Mouse (Mus musculus): ENCODE results near the gene Cnn3. TPM values are rescaled to one million over a fixed set of nuclear protein-coding genes. Genes with fewer than 3 reads are reported as not detected.

Gene Cnn3
- polyA plus RNA-seq, 1 experiment, result 481 TPM

DNA sequence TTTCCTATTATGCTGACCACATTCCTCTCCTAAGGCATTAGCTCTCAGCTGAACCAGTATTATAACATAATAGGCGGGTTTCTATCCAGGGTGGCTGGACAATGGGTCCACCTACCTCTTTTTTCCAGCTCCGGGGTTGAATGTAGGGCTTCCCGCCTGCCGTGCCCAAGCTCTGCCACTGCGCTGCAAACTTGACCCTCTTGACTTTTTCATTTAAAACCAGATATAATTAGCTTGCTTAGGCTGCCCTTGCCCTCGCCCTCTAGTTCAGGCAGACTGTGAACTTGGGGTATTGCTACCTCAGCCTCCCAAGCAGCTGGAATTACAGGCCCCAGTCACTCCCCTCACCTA is 8.1 kb upstream of the Cnn3 start:
- DNase-seq (ENCODE audit: low spot score), result no peak

DNA sequence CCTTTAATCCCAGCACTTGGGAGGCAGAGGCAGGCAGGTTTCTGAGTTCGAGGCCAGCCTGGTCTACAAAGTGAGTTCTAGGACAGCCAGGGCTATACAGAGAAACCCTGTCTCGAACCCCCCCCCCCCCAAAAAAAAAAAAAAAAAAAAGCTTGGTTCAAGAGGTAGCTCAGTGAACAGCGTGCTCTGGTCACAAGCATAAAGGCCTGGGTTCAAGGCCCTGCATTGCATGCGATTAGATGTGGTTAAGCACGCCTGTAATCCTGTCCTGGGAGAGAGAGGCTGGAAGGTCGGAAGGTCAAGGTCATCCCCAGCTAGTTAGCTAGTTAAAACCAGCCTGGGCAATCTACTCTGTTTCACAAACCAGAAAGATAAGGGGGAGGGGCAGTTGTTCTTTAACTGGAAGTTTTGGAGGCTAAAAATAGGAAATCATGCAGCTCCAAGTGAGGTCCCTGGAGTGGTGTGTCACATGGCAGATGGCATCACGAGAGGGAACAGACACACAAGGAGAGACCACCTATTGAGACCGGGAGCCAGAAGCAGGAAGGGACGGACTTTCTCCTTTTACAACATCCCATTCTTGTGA is 7.4 kb upstream of the Cnn3 start:
- no peak for DNase-seq (ENCODE audit: low spot score)

DNA sequence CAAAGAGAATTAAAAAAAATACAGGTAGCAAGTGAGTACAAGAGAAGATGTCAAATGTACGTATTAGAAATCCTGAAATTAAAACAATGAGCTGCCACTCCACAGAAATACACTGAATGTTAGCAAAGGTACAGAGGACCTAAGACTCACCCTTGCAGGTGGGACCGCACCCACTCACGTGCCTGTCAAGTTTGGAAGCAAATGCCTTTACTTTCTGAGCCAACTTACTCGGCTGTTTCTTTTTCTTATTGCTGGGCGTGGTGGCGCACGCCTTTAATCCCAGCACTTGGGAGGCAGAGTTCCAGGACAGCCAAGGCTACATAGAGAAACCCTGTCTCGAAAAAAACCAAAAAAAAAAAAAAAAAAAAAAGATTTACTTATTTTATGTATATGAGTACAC is 3.9 kb upstream of the Cnn3 start:
- no peak for DNase-seq (ENCODE audit: low spot score)

DNA sequence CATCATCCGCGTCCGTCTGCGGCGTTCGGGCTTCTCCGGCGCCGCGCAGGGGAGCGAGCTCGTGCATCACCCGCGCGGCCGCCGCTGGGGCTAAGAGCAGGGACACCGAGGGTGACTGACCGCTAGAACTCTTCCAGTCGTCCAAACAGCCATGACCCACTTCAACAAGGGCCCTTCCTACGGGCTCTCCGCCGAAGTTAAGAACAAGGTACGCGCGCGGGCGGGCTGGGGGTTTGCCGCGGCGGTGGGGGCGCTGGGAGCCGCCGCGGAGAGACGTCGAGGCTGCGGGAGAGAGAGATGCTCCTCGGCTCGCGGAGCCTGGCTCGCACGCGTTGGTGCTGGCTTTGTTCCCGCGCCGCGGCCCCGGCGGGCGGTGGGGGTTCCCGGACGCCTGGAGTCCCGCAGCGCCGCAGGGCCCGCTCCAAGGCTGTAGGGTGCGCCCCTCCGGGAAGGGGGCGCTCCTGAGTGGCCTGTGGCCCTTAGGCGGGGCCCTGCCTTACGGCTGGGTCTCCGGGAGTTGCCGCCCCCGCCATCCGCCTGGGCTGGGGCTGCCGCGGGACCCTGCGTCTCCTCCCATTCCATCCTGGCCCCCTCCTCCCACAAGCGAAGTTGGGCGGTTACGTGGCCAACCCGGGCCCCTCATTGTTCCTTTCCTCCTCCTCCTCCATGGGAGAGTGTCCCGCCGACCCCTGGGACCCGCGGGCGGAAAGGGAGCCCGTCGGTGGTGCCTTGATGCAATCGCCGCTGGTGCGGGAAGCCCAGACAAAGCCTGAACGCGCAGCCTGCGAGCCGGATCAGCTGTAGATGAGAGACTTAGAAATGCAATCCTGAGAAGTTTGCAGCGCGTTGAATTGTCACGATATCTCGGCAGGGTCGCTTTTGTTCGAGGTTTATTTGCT is 573 bp downstream of the Cnn3 start:
- peak; percentile 77 for DNase-seq (ENCODE audit: low spot score)

DNA sequence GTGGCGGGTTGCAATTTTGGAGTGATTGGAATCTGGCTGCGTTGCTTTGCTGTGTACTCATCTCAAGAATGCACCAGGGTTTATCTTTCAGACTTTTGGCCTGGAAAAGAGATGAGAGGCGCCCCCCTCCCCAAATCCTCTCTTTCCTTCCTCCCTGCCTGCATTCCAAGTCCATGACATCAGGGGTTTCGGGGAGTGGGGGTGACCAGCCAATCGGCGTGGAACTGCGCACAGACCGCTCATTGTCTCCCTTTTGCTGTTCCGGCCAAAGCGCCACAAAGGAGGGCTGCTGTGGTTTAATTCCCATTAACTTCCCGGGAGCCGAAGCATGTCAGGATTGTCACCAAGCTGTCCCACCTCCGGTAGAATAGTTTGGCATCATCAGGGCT is 1.2 kb downstream of the Cnn3 start:
- DNase-seq (ENCODE audit: low spot score), result peak; percentile 52

DNA sequence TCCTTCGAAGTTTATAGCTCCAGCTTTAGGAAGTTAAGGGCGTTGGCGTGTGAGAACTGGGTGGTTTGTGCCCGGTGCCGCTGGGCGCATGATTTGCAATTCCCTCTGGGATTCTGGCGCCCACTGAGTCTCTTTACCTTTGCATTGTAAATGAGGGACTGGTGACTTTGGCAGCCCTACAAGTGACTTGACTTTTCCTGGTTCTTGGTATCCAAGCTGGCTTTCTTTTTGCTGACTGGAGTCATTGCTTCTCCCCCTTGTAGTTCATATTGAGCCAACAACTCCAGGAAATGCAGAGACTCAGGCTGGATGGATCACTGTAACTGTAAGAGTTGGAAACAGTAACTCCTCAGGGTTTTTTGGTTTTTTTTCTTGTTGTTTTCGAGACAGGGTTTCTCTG is 1.9 kb downstream of the Cnn3 start:
- DNase-seq (ENCODE audit: low spot score), result no peak

DNA sequence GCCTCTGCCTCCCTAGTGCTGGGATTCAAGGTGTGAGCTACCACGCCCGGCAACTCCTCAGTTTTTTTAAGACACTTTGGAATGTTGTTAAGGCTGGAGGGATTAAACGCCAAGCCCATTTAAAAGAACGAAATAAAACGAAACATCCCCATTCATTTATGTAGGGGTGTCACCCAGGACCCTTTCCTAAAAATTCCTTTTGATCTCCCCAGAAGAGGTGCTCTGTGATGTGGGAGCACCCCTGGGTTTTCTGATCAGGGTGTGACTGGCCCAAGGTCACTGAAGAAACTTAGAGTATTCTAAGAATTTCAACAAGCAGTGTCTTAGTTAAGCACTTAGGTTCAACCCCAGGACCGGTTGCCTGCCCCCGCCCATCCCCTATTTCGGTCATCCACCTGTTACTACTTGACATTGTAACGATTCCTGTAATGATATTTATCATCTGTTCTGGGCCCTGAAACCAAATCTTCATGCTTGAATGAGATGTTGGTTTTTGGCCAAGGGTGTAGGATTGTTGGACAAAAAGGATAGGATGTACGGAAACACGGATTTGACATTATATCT is 2.5 kb downstream of the Cnn3 start:
- DNase-seq (ENCODE audit: low spot score), result no peak

DNA sequence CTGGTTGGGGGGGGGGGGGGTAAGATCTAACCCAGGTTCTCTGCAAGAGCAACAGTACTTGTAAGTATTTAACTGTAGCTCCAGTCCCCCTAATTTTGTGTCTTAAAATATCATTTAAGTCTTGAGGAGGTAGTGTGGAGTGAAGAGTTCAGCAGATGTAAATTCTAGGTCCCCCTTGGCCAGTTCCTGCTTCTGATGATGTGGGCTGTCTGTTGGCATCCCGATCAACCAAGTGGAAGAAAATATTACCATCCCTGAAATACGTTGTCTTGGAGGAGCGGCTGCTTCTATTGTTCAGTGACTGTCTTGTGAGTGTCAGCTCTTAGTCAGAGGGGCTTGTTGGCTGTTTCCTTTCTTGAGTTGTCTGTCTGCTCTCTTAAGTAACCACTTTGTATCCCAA is 3.2 kb downstream of the Cnn3 start:
- no peak for DNase-seq (ENCODE audit: low spot score)

DNA sequence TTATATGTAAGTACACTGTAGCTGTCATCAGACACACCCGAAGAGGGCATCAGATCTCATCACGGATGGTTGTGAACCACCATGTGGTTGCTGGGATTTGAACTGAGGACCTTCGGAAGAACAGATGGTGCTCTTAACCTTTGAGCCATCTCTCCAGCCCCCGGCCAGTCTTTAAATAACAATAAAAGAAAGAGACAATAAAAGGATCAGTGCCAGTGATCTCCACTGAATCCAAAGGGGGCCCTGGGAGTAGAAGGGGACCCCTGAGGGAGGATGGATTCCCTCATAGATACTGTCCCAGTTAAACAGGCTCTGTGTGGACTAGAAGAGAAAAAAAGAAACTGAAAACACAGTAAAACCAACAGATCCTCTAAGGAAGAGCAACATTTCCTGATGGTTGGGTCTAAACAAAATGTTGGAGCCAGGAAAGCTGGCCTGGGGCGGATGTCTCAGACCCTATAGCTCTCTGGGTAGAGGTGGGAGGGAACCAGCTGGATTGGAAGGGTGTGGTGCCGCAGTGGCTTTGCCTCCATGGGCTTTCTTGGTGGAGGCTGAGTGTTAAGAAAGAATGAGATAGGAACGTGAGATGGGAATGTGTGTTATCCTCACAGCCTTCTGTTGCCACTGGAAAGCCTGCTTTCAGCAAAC is 4.1 kb downstream of the Cnn3 start:
- DNase-seq (ENCODE audit: low spot score), result no peak

DNA sequence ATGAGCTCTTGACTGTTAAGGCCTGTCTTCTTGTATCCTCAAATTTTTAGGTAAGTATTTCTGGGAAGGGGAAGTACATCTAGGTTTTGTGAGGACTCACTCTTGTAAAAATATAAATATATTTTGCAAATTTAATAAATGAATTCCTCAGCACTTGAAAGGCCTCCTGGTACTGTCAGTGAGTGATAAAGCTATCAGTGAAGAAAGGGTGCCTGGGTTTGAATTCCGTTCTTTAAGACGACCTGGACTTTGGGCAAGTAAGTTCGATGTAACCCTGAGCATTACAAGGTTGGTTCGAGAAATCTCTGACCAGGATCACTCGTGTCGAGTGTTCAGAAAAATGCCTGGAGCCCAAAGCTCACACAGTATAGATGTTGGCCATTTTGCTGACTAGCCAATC is 7.1 kb downstream of the Cnn3 start:
- DNase-seq (ENCODE audit: low spot score), result no peak

DNA sequence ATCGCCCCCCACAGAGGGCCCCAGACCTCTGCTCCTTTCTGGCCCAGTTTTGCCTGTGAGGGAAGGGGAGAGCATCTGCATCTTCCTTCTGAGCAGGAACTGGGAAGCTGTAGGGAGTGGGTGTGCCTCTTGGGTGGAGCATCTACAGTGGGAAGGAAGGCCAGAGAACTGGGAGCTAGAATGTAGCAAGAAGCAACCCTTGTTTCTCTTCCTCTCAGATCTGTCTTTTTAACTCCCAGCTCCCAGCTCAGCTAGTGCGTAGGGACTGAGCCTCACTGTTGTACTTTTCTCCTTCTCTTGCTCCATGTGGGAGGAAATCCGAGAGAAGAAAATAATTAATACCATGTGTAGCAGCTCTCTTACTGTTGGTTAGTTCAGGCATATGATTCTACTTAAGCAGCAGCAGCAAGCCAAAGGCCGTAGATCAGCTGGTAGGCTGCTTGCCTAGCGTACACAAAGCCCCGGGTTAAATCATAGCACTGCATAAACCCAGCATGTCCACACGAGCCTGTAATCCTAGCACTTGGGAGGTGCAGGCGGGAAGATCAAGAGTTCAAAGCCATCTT is 7.8 kb downstream of the Cnn3 start:
- no peak for DNase-seq (ENCODE audit: low spot score)

DNA sequence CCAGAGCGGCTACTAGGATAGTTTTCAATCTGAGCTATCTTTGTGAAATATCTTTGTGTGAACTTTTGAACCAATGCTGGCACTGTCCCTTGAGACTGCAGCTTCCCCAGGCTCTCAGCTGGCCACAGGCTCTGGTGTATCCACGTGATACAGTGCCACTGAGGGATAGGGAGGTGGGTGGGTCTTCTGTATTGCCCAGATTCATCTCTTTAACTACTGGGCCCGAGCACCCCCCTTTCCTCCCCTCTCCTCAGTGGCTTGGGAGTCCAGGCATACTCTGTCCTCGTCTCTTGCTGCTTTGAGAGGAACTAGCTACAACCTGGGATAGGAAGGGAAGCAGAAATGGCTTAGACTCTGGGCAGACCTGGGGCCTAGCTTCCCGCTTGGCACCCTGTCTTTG is 9.0 kb downstream of the Cnn3 start:
- no peak for DNase-seq (ENCODE audit: low spot score)

DNA sequence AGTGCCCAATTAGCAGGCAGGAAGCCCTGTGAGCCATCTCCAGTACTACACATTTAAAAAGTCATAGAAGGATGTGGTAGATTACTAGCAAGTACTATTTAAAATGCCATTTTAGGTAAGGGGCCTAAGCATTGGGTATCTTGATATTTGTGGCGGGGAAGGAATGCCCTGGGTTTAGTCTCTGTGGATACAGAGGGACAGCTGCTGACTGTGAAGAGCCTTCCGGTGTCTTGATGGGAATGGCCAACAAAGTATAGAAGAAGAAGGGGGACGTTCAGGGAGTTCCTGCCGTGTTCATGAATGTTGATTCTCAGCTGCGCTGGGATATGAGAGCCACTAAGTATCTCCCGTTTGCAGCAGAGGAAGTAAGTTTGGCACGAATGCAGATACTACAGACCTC is 10.8 kb downstream of the Cnn3 start:
- no peak for DNase-seq (ENCODE audit: low spot score)

DNA sequence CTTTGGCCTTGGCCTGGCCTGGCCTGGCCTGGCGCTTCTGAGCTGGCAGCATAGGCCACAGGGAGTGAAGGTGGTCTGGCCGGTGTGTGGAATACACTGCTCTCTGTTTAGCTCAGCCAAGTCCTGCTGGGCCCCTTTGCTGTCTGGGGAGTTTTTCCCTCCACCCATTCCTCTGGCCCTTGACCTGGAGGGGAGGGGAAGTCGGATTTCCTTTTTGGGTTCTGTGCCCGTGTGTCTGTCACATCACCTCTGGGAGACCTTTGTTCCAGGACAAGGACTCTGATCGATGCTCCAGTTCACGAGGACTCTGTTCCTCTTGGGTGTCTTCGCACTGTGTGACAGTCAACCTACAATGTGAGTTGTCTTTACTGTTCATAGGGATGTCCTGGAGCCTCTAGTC is 11.7 kb downstream of the Cnn3 start:
- no peak for DNase-seq (ENCODE audit: low spot score)

DNA sequence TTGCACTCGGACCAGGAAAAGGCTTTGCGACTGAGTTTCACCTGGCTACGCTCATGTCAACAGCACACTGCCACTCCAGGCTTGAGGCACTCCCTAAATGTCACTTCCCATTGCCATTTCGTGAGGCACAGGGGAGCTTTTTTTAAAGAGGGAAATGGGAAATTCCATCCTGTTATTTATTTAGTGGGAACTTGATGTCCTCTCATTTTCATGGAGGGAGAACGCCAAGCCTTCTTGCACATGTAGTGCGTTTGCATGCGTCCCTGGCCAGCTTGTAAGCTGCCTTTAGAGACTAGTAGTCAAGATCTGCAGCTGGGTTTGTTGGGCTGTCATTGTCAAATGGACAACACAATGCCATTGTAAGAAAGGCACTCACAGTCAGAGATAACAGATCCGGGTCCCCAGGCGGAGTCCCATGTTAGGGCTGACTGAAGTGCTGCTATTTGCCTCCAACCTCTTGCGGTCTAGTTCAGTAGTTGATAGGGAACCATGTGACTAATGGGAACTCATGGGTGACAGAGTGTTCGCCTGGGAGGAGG is 13.4 kb downstream of the Cnn3 start:
- DNase-seq (ENCODE audit: low spot score), result no peak

DNA sequence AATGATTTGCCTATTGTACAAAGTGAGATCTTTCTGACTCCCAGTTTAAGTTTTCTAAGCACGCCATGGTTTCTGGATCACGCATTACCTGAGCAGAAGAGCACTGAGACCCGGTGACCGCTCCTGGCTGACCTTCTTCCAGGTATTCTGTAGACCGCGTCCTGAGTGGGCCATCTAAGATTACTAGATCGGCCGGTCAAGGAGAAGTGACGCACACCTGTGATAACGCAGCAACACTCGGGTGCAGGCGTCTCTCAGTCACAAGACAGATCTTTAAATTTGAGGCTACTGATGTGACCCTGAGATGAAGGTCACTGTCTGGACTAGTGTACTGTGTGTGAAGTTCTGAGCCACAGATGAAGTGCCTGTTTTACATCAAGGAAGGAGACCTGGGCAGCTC is 15.2 kb downstream of the Cnn3 start:
- DNase-seq (ENCODE audit: low spot score), result no peak

DNA sequence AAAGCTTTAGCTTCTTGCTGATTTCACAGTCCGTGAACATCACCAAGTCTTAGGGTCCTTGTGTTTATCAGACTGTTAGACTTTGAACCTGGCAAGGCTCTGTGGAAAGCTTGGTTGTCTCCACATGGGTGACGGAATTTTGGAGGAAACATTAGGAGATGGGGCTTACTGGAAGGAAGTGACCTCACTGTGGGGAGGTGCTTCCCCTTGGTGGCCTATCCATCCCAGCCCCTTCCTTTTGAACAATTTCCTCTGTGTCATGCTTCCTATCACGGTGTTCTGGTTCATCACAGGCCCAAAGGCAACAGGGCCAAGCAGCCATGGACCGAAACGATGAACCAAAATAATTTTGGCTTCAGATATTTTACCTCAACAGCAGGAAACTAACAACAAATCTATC is 16.0 kb downstream of the Cnn3 start:
- no peak for DNase-seq (ENCODE audit: low spot score)

DNA sequence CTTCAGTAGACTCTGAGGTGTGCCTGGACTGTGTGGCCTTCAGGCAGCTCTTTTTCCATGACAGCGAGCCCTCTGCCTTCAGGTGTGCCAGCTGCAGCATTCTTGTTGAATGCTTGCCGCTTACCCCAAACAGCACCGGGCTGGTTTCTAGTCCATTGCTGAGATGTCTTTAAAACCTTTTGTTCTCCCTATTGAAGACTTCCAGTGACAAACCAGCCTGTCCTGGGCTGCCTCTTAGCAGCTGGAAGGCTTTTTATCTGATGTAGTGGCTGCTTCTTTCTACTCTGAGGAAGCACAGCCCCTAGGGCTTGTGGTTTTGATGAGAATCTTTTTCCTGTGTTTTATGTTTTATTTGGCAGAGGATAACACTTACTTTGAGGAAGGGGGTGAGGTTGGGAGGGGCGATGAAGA is 17.6 kb downstream of the Cnn3 start:
- DNase-seq (ENCODE audit: low spot score), result no peak

DNA sequence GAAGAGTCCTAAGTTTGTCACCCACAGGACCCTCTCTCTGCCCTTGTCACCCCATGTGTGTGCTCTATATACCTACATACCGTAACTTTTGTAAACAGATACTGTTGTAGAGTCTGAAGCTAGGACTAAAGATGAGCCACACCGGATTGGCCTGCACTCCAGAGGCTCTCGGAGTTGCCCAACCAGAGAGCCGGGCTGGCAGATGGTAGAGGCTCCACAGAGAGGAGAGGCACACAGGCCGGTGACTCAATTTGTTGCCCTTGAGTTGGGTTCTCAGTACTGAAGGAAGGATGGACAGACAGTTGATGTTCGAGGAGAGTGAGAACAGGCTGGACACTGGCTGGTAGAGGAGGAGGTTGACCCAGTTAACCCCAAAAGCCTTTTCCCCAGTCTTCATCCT is 18.1 kb downstream of the Cnn3 start:
- DNase-seq (ENCODE audit: low spot score), result no peak

DNA sequence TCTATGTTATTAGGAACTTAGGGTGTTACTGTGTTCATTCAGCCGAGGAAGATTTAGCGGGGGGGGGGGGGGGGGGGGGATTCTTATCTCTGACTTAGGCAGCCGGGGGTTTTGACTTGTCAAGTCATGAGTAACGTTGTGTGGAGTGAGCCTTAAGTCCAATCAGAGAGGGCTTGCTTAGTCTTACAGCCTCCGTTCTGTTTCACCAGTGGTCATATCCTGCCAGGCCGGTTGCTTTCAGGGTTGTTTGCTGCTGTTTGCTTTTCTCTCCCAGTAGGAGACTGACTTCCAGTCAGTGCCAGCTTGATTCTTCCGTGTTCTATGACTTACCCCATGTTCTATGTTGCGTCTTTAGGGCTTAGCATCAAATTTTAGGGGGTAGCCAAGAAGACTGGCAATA is 20.2 kb downstream of the Cnn3 start:
- no peak for DNase-seq (ENCODE audit: low spot score)

DNA sequence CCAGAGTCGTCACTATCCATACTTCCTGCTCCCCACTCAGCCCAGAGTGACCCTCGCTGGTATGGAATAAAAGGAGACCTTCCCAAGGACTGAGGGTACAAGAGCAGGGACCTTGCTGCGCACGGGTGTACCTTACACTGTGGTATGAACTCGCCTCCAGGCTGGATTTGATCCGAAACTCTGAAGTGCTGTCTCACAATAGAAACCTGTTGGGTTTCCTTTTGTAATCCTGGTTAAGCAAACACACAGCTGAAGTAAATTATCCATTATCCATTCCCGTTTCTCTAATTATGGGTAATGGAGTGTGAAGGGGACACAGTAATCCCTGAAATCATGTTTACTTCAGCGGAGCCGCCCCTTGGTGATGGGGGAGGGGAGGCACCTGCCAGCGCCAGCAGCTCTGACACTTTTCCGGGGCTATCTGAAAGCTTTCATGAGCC is 21.8 kb downstream of the Cnn3 start:
- no peak for DNase-seq (ENCODE audit: low spot score)

DNA sequence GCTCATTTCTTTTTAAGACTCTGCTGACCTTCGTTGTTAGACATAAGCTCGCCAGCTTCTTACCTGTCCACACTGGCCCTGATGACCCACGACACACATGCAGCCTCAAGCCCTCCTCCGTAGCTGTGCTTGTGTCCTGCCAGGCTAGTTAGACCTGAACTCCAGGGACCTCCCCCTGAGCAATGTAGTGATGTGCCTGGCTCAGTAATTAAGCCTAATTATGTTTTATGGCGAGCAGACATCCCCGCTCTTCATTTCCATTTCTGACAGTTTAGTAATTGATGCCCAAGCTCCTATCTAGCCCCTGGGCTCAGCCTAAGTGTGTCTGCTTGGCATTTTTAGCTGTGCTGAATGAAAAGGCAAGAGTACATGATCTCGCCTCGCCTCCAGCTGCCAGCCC is 22.3 kb downstream of the Cnn3 start:
- DNase-seq (ENCODE audit: low spot score), result peak; percentile 31

Data from urinary bladder, adult 2 months (tissue).